Comparison of ENCODE assay signal across 8 mouse cellular contexts in genomic region chr8:95434686-95435439, GRCm38 (mm10). TPM values are rescaled to one million over a fixed set of nuclear protein-coding genes. Genes with fewer than 3 reads are reported as not detected.
DNase-seq lines count a peak whose midpoint lies in the region; ATAC-seq and TF ChIP-seq lines count a peak whose summit lies in the region.

TSS of gene Cfap20 (minus strand) at chr8:95434869.

- no peak for TF ChIP-seq CTCF in gastrocnemius, adult 2 months (IDR thresholded peaks at IDR 0.05)
- TF ChIP-seq CTCF in hindbrain, postnatal 0 days (IDR thresholded peaks at IDR 0.05; ENCODE audit: low read depth) = no peak
- no peak for TF ChIP-seq CTCF in left cerebral cortex, adult 2 months (IDR thresholded peaks at IDR 0.05)

- no peaks in the 10 kb centered on the region for H3K36me3 ChIP-seq in hindbrain, postnatal 0 days (ENCODE audit: insufficient read depth, low read length)

- peak; percentile 100 for DNase-seq in ZHBTc4 (ENCODE audit: low read depth, low spot score)
- peak; percentile 100 for DNase-seq in gastrocnemius, adult 2 months
- peak; percentile 99 for DNase-seq in hindbrain, postnatal 0 days (ENCODE audit: low spot score)
- DNase-seq in left cerebral cortex, adult 2 months (ENCODE audit: extremely low spot score in 1 of 2, low spot score in 2 of 2) = peak; percentile 99 to 100
- DNase-seq in right cerebral cortex, adult 2 months (ENCODE audit: low spot score in 2 of 2) = peak; percentile 98 to 99
- DNase-seq in urinary bladder, postnatal 14 days (ENCODE audit: low spot score) = peak; percentile 99

- WGBS in hindbrain, postnatal 0 days = 1% methylated on average over 38 of the region's 51 CpGs

- H3K9ac ChIP-seq in hindbrain, postnatal 0 days (replicated peaks; ENCODE audit: low read length) = peak within 1 kb of the TSS; percentile 90

- H3K27ac ChIP-seq in gastrocnemius, adult 2 months = peak within 1 kb of the TSS; percentile 96
- H3K27ac ChIP-seq in hindbrain, postnatal 0 days = peak within 1 kb of the TSS; percentile 94
- peak within 1 kb of the TSS; percentile 98 for H3K27ac ChIP-seq in left cerebral cortex, adult 2 months

- H3K27me3 ChIP-seq in hindbrain, postnatal 0 days (ENCODE audit: insufficient read depth, low read length) = no peaks in the 10 kb centered on the region

- H3K4me1 ChIP-seq in hindbrain, postnatal 0 days (ENCODE audit: insufficient read depth, low read length) = peaks cover 21% of the 10 kb centered on the region

- ATAC-seq in common myeloid progenitor, adult 5-6 weeks (replicated peaks; ENCODE audit: low read depth, poor library complexity, severe bottlenecking) = peak; percentile 97
- ATAC-seq in hindbrain, postnatal 0 days = peak; percentile 97
- ATAC-seq in megakaryocyte, adult 5-6 weeks (ENCODE audit: poor library complexity, severe bottlenecking) = peak; percentile 98

- no peaks in the 10 kb centered on the region for H3K9me3 ChIP-seq in hindbrain, postnatal 0 days (ENCODE audit: low read length)

- H3K4me3 ChIP-seq in gastrocnemius, adult 2 months = peak within 1 kb of the TSS; percentile 99
- peak within 1 kb of the TSS; percentile 90 for H3K4me3 ChIP-seq in hindbrain, postnatal 0 days (ENCODE audit: low read length)
- H3K4me3 ChIP-seq in left cerebral cortex, adult 2 months = peak within 1 kb of the TSS; percentile 85

- intact Hi-C loops in gastrocnemius, adult 2 months (cut with DNase I) = loop anchor here (5.0 to 10.0 kb wide), 2 partner anchors 103 to 190 kb away; partner anchors contain the start of genes Usb1 and Zfp319
- intact Hi-C loops in left cerebral cortex, adult 2 months (cut with DNase I) = loop anchor here (2.0 kb wide), 1 partner anchor 82 kb away; the partner anchor contains the start of gene Mmp15

- peak within 1 kb of the TSS; percentile 86 for H3K4me2 ChIP-seq in hindbrain, postnatal 0 days (ENCODE audit: low read depth, low read length)

RNA-seq across cellular contexts. Expression of gene Cfap20, which starts in this region (rescaled TPM):
- total RNA-seq in common myeloid progenitor, adult 5-6 weeks (2017) = 76.7 and 79.5 TPM in 2 replicates
- 1 to 10 TPM; 6.5 TPM for total RNA-seq in gastrocnemius, adult 2 months (2021)
- total RNA-seq in hindbrain, postnatal 0 days (2014; rRNA removed) = 72.3 and 74.5 TPM in 2 replicates
- 126 and 127 TPM in 2 replicates for polyA plus RNA-seq in hindbrain, postnatal 0 days (2015; fragmentation: Nextera tagmentation; extraction: Ambion mirVana)
- total RNA-seq in left cerebral cortex, adult 2 months (2021) = 10 to 100 TPM; 57.7 to 58.7 TPM
- 45.0 and 53.8 TPM in 2 replicates for total RNA-seq in megakaryocyte, adult 5-6 weeks (2015)
- 28.4 and 34.7 TPM in 2 replicates for total RNA-seq in megakaryocyte, adult 5-6 weeks (2017)

Comparison
In these comparisons a context has a peak if more than half of its experiments do, and no peak if none do; other contexts are left out.
1. Peak in every context shown above with its lines: DNase-seq, ATAC-seq, H3K4me3 ChIP-seq and H3K27ac ChIP-seq.